Mouse (Mus musculus) liver, embryonic 15.5 days (tissue): Measurements from ENCODE around the gene Prmt3. TPM values are rescaled to one million over a fixed set of nuclear protein-coding genes. Genes with fewer than 3 reads are reported as not detected.

Experiments
- ATAC-seq: fragments of 200-750 bp; cut with Nextera tagmentation; 2 replicates; pipeline ENCODE4 v1.8.0; 2017; ENCODE audit warnings: moderate number of reproducible peaks, mild to moderate bottlenecking, moderate library complexity; ENCODE audit not compliant: insufficient read depth
- H3K27ac ChIP-seq: fragments of 300-500 bp; sonication (generic); replicated peaks from 2 replicates; pipeline ENCODE4 v1.5.1; 2015; ENCODE audit warnings: mild to moderate bottlenecking, inconsistent platforms
- H3K27me3 ChIP-seq: fragments of 300-500 bp; sonication (generic); 2 replicates; pipeline ENCODE4 v1.6.1; 2015; ENCODE audit warnings: mild to moderate bottlenecking, inconsistent platforms
- H3K36me3 ChIP-seq: fragments of 300-500 bp; sonication (generic); replicated peaks from 2 replicates; pipeline ENCODE4 v1.6.1; 2015; ENCODE audit warnings: moderate library complexity, mild to moderate bottlenecking, inconsistent platforms
- H3K4me1 ChIP-seq: fragments of 300-500 bp; sonication (generic); replicated peaks from 2 replicates; pipeline ENCODE4 v1.6.1; 2015; ENCODE audit warnings: inconsistent platforms
- H3K4me2 ChIP-seq: fragments of 300-500 bp; sonication (generic); 2 replicates; pipeline ENCODE4 v1.6.1; 2015; ENCODE audit warnings: moderate library complexity, mild to moderate bottlenecking, inconsistent platforms
- H3K4me3 ChIP-seq: fragments of 300-500 bp; sonication (generic); replicated peaks from 2 replicates; pipeline ENCODE4 v1.5.1; 2015; ENCODE audit warnings: mild to moderate bottlenecking, inconsistent platforms
- H3K9ac ChIP-seq: fragments of 300-500 bp; sonication (generic); 2 replicates; pipeline ENCODE4 v1.6.1; 2015; ENCODE audit warnings: moderate library complexity, mild to moderate bottlenecking, inconsistent platforms
- H3K9me3 ChIP-seq: fragments of 300-500 bp; sonication (generic); replicated peaks from 2 replicates; pipeline ENCODE4 v1.6.1; 2016; ENCODE audit warnings: inconsistent platforms
- WGBS: fragments of 180-500 bp; shearing (Covaris S2); methylation state at CpG from one replicate; pipeline ENCODE4 v1.1.7; 2015; ENCODE audit warnings: mixed read lengths; ENCODE audit not compliant: insufficient replicate concordance; 5-methylcytosine and 5-hydroxymethylcytosine counted together
- polyA plus RNA-seq: library from polyadenylated mRNA; unstranded; fragments of >200 nt; fragmentation: Nextera tagmentation; extraction: Ambion mirVana; gene quantifications from 2 replicates; pipeline ENCODE4 v1.2.1, GENCODE M21; 2015

Prmt3 gene
- polyA plus RNA-seq, 1 experiment from 2014 or later, result 20.4 TPM

DNA sequence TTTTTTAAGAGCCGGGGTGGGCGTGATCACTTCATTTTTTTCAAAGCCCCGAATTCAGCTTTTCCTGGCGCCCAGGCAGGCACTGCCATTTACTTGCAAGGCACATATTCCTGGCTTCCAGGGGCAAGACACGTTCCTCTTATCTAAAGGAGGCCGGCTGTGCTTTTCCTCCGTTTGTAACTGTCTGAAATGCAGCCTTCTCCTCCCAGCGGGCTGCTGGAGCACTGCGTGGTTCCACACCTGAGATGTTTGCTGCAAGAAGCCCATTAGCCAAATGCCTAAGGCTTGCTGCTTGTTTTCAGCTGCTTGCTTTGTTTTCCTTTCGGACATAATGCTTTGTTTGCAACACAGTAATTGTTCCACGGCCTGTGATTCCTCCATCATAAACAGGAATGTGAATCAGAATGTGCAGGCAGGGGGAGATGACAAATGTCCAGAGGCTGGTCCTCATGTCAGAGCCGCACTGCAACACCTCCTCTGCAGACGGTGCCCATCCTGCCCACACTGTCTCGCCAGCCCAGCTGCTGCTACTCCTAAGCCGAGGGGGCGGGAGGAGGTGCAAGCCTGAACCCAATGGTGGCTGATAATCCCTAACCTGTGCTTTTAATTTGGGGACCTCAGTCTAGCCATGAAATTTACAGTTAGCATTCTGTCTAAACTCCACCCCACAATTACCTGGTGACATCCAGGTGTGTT, 104.7 kb downstream of the Prmt3 start:
- ATAC-seq, result no peak
- H3K9ac ChIP-seq, result no peak overlapping the region
- H3K4me2 ChIP-seq, result no peak overlapping the region
- H3K4me1 ChIP-seq, result no peaks in the 10 kb centered on the region
- no peaks in the 10 kb centered on the region for H3K9me3 ChIP-seq
- no peaks in the 10 kb centered on the region for H3K27me3 ChIP-seq
- H3K36me3 ChIP-seq, result no peaks in the 10 kb centered on the region
- WGBS, result 22% methylated on average over 16 of the region's 16 CpGs
- no peak overlapping the region for H3K4me3 ChIP-seq
- H3K27ac ChIP-seq, result no peak overlapping the region

- Histone ChIP-seq H3K36me3 (no peaks in the 10 kb centered on the region), H3K27ac (no peak overlapping the region), H3K4me3 (no peak overlapping the region), H3K4me2 (no peak overlapping the region), H3K9ac (no peak overlapping the region), H3K4me1 (no peaks in the 10 kb centered on the region), H3K9me3 (no peaks in the 10 kb centered on the region), H3K27me3 (no peaks in the 10 kb centered on the region)
- 53% methylated on average over 2 of the region's 2 CpGs for WGBS
- no peak for ATAC-seq
Observed at GRCm38 (mm10) chr7:49887776-49888390, 109.7 kb downstream of the Prmt3 start.

DNA sequence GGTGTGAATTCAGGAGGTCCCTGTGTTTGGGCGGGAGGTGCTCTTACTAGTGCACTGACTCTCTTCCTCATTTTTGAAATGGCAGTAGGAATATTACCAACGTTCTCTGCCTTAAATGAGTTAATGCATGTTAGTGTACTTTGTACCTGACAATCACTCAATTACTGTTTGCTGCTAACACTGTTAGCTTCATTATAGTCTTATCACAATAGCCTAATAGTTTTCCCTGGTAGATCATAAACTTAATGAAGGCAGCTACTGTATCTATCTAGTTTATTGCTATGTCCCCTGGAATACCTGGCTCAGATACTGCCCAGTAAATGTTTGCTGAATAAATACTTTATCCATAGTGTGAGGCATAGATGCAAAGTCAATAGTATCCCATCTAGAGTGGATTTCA, 116.6 kb downstream of the Prmt3 start:
- Histone ChIP-seq H3K4me1 (no peaks in the 10 kb centered on the region), H3K4me2 (no peak overlapping the region), H3K27ac (no peak overlapping the region), H3K4me3 (no peak overlapping the region), H3K9me3 (no peaks in the 10 kb centered on the region), H3K9ac (no peak overlapping the region), H3K36me3 (no peaks in the 10 kb centered on the region), H3K27me3 (no peaks in the 10 kb centered on the region)
- ATAC-seq, result no peak
- 32% methylated on average over 2 of the region's 2 CpGs for WGBS

DNA sequence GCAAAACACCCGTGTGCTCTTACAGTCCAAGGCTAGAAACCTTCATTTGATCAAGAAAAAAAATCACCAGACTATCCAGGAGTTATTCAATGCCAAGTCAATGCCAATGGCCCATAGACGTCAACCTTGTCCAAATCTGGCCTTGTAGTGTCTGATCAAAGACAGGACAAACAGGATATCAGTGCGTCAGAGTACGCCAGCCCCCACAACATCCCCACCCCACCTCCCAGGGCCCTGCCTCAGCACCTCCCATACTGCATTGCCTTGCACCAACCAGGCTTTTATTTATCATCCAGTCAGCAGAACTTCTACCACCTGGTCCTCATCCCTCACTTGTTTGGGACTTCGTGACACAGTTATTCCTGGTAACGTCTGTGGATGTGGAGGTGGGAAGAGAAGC, 117.2 kb downstream of the Prmt3 start:
- no peaks in the 10 kb centered on the region for H3K36me3 ChIP-seq
- H3K4me1 ChIP-seq, result no peaks in the 10 kb centered on the region
- H3K27ac ChIP-seq, result no peak overlapping the region
- no peak overlapping the region for H3K4me3 ChIP-seq
- H3K9ac ChIP-seq, result no peak overlapping the region
- ATAC-seq, result no peak
- H3K9me3 ChIP-seq, result no peaks in the 10 kb centered on the region
- H3K4me2 ChIP-seq, result no peak overlapping the region
- 53% methylated on average over 6 of the region's 6 CpGs for WGBS
- H3K27me3 ChIP-seq, result no peaks in the 10 kb centered on the region

- 34% methylated on average over 9 of the region's 9 CpGs for WGBS
- Histone ChIP-seq H3K27ac (no peak overlapping the region), H3K27me3 (peaks cover 40% of the 10 kb centered on the region), H3K4me3 (no peak overlapping the region), H3K4me1 (no peaks in the 10 kb centered on the region), H3K9me3 (no peaks in the 10 kb centered on the region), H3K4me2 (no peak overlapping the region), H3K36me3 (no peaks in the 10 kb centered on the region), H3K9ac (no peak overlapping the region)
- no peak for ATAC-seq
Observed at GRCm38 (mm10) chr7:49902003-49902552, 123.9 kb downstream of the Prmt3 start.

GRCm38 (mm10) chr7:49907191-49908171, 129.3 kb downstream of the Prmt3 start:
- ATAC-seq, result no peak
- no peak overlapping the region for H3K27ac ChIP-seq
- H3K4me3 ChIP-seq, result no peak overlapping the region
- H3K4me2 ChIP-seq, result no peak overlapping the region
- no peaks in the 10 kb centered on the region for H3K4me1 ChIP-seq
- no peaks in the 10 kb centered on the region for H3K36me3 ChIP-seq
- WGBS, result 3% methylated on average over 28 of the region's 28 CpGs
- H3K27me3 ChIP-seq, result peaks cover 89% of the 10 kb centered on the region
- H3K9ac ChIP-seq, result no peak overlapping the region
- H3K9me3 ChIP-seq, result no peaks in the 10 kb centered on the region

Other genes with a start within 250 kb of the Prmt3 start
- 0.09 and 0.20 TPM in 2 replicates for gene Dbx1, start 141.5 kb upstream of the Prmt3 start, polyA plus RNA-seq
- gene Htatip2, start 19.2 kb upstream of the Prmt3 start, polyA plus RNA-seq, result 30.5 and 33.3 TPM in 2 replicates
- gene Slc6a5, start 131.8 kb downstream of the Prmt3 start, polyA plus RNA-seq, result not detected in 2 replicates
- 0.14 TPM in 1 of 2 replicates, not detected in the other for gene Nell1, start 196.5 kb downstream of the Prmt3 start, polyA plus RNA-seq